Mouse (Mus musculus) G1E (cell line): ENCODE measurements around the gene Cdk12.

Experiments
- CTCF ChIP-seq: IDR thresholded peaks from 2 replicates; pipeline ENCODE4 v1.5.1; 2012; ENCODE audit warnings: low read depth, low read length, inconsistent platforms, mixed read lengths
- POLR2AphosphoS5 ChIP-seq: IDR thresholded peaks from 2 replicates; pipeline ENCODE4 v1.6.1; 2012; ENCODE audit warnings: low read depth, low read length, inconsistent platforms; ENCODE audit not compliant: insufficient replicate concordance

DNA sequence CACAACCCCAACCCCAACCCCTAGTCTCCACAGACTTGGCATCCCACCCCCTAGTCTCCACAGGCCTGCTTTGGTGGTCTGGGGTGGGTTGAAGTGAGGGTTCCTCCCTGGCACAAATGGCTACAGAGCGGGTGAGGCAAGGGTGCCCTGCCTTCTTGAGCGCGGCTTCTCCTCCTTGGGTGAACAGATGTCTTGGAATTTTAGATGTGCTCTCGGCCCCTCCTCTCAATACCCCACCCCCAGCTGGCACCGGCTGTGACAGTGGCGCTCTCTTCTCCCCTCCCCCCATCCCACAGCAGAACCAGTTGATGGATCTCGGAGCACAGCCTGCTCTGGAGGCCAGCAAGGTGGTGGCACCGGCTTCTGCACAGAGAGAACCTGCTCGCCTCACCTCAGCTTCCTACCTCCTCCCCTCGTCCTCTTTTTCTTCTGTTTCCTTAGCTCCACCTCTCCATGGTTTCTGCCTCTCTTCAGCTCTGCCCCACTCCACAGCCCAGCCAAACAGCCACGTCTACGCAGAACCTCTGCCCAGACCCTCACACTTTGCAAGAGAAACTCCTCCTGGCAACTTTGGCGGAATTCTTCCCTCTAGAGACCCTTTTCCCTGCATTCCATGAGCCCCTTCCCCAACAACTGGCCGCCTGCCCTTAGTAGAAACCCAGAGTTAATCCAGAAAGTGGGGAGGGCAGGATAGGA is 115.7 kb downstream of the Cdk12 start:
- TF ChIP-seq POLR2AphosphoS5 (no peak), CTCF (no peak)
